Mouse (Mus musculus): Measurements from ENCODE around the gene Bicc1. TPM values are rescaled to one million over a fixed set of nuclear protein-coding genes. Genes with fewer than 3 reads are reported as not detected.

Gene Bicc1
- total RNA-seq, 2 experiments from 2014 or later: 29.2 to 34.9 TPM

GRCm38 (mm10) chr10:71158940-71159675, 392 bp downstream of the Bicc1 start:
- DNase-seq: peak; percentile 71

GRCm38 (mm10) chr10:71156569-71156968, 2.9 kb downstream of the Bicc1 start:
- no peak for DNase-seq

- DNase-seq: no peak
Measured at GRCm38 (mm10) chr10:71153610-71154009, 5.9 kb downstream of the Bicc1 start.

- no peak for DNase-seq
Measured at GRCm38 (mm10) chr10:71153138-71153537, 6.4 kb downstream of the Bicc1 start.

GRCm38 (mm10) chr10:71150486-71150885, 9.0 kb downstream of the Bicc1 start:
- no peak for DNase-seq

- DNase-seq: no peak
Measured at GRCm38 (mm10) chr10:71148951-71149603, 10.4 kb downstream of the Bicc1 start.

GRCm38 (mm10) chr10:71148226-71148625, 11.3 kb downstream of the Bicc1 start:
- no peak for DNase-seq

GRCm38 (mm10) chr10:71146681-71147615, 12.6 kb downstream of the Bicc1 start:
- no peak for DNase-seq

GRCm38 (mm10) chr10:71145801-71146200, 13.7 kb downstream of the Bicc1 start:
- DNase-seq: no peak

GRCm38 (mm10) chr10:71144191-71144590, 15.3 kb downstream of the Bicc1 start:
- DNase-seq: no peak

- DNase-seq: no peak
Measured at GRCm38 (mm10) chr10:71142568-71142967, 16.9 kb downstream of the Bicc1 start.

- no peak for DNase-seq
Measured at GRCm38 (mm10) chr10:71140281-71140845, 19.1 kb downstream of the Bicc1 start.

- DNase-seq: no peak
Measured at GRCm38 (mm10) chr10:71138852-71139197, 20.7 kb downstream of the Bicc1 start.

GRCm38 (mm10) chr10:71138132-71138851, 21.2 kb downstream of the Bicc1 start:
- DNase-seq: no peak

GRCm38 (mm10) chr10:71137606-71138005, 21.9 kb downstream of the Bicc1 start:
- no peak for DNase-seq

GRCm38 (mm10) chr10:71131333-71131732, 28.2 kb downstream of the Bicc1 start:
- DNase-seq: no peak

GRCm38 (mm10) chr10:71130261-71130660, 29.2 kb downstream of the Bicc1 start:
- DNase-seq: no peak

- no peak for DNase-seq
Measured at GRCm38 (mm10) chr10:71127951-71128331, 31.6 kb downstream of the Bicc1 start.

- no peak for DNase-seq
Measured at GRCm38 (mm10) chr10:71127278-71127950, 32.1 kb downstream of the Bicc1 start.

- DNase-seq: no peak
Measured at GRCm38 (mm10) chr10:71123974-71124373, 35.5 kb downstream of the Bicc1 start.

GRCm38 (mm10) chr10:71123395-71123794, 36.1 kb downstream of the Bicc1 start:
- DNase-seq: peak; percentile 44
